Mouse (Mus musculus) liver, postnatal 0 days (tissue): Measurements from ENCODE around the gene Kalrn.

Experiments
- CTCF ChIP-seq: sonication (generic); IDR thresholded peaks from 2 replicates; pipeline ENCODE4 v1.5.1; 2016; ENCODE audit warnings: antibody characterized with exemption, low read depth
- EP300 ChIP-seq: IDR thresholded peaks from 2 replicates; pipeline ENCODE4 v1.6.1; 2016; ENCODE audit warnings: antibody characterized with exemption, low read depth, mild to moderate bottlenecking

DNA sequence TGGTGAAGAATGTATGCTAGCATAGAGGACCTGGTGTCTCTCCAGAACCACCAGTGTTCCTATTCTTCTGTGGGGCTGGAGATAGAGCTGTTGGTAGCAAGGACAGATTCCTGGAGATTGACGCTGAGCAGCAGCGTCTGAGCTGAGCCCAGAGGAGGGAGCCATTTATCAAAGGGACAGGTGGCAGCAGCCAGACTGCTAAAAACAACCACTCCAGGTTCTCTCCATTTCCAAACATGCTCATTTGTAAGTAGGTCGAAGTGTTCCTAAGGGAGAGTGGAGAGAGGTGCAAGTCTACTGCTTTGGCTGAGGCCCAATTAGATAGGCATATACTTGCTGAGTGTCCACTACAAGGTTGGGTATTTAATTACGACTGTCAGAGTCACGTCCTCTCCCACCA, 470.6 kb downstream of the Kalrn start:
- TF ChIP-seq CTCF (no peak), EP300 (no peak)
